ENCODE assay signal across 8 mouse cellular contexts in genomic region chr4:97777706-97778176, GRCm38 (mm10). TPM values are rescaled to one million over a fixed set of nuclear protein-coding genes. Genes with fewer than 3 reads are reported as not detected.
DNase-seq lines count a peak whose midpoint lies in the region; ATAC-seq and TF ChIP-seq lines count a peak whose summit lies in the region.

E130114P18Rik (minus strand) TSS chr4:97778078.

- H3K4me1 ChIP-seq in forebrain, postnatal 0 days (ENCODE audit: insufficient read depth) = 0 out of 2 replicates have a peak, but pooled peaks cover 10% of the 10 kb centered on the region

- peak within 1 kb of the TSS; percentile 78 for H3K4me3 ChIP-seq in forebrain, postnatal 0 days (ENCODE audit: low read depth, low read length)

- ATAC-seq in forebrain, postnatal 0 days = peak; percentile 57
- peak; percentile 30 to 47; a peak in 2 of 4 replicates for ATAC-seq in hematopoietic stem cell, adult 5-6 weeks (replicated peaks in 1 of 2; ENCODE audit: insufficient read depth in 1 of 2, low FRiP score in 2 of 2, low TSS enrichment in 1 of 2, low read depth in 1 of 2, poor library complexity in 2 of 2, severe bottlenecking in 2 of 2)

- H3K9ac ChIP-seq in forebrain, postnatal 0 days = peak within 1 kb of the TSS; percentile 82

- peak; percentile 62 for DNase-seq in Muller cell, postnatal 12 days (ENCODE audit: inconsistent ontology term)
- peak; percentile 67 to 74 for DNase-seq in cerebellum, adult 18-20 months
- peak; percentile 67 for DNase-seq in forebrain, postnatal 0 days
- DNase-seq in layer of hippocampus, postnatal 36 days = peak; percentile 60 to 61
- peak; percentile 76 for DNase-seq in lung, postnatal 36 days
- DNase-seq in retina, postnatal 1 day = peak; percentile 83
- DNase-seq in urinary bladder, postnatal 25 days (ENCODE audit: low spot score) = peak; percentile 52

- WGBS in forebrain, postnatal 0 days = under 1% methylated on average over 37 of the region's 37 CpGs

- TF ChIP-seq CTCF in forebrain, postnatal 0 days (IDR thresholded peaks at IDR 0.05; ENCODE audit: low read depth) = no peak

- no peaks in the 10 kb centered on the region; the same call in 1 of the 2 replicates for H3K27me3 ChIP-seq in forebrain, postnatal 0 days (ENCODE audit: insufficient read depth, low read length)

- no peaks in the 10 kb centered on the region for H3K9me3 ChIP-seq in forebrain, postnatal 0 days (ENCODE audit: low read length)

- H3K36me3 ChIP-seq in forebrain, postnatal 0 days (ENCODE audit: insufficient read depth) = no peaks in the 10 kb centered on the region

- H3K27ac ChIP-seq in forebrain, postnatal 0 days (ENCODE audit: low read depth, low read length) = peak within 1 kb of the TSS; percentile 87

- H3K4me2 ChIP-seq in forebrain, postnatal 0 days (ENCODE audit: low read depth) = peak within 1 kb of the TSS; percentile 82

RNA-seq across cellular contexts. Expression of gene E130114P18Rik, which starts in this region (rescaled TPM):
- total RNA-seq in forebrain, postnatal 0 days (2014; rRNA removed) = 12.9 and 15.2 TPM in 2 replicates
- 19.3 and 20.7 TPM in 2 replicates for polyA plus RNA-seq in forebrain, postnatal 0 days (2015; fragmentation: Nextera tagmentation; extraction: Ambion mirVana)
- total RNA-seq in hematopoietic stem cell, adult 5-6 weeks (2017) = not detected in 2 replicates
- 1 to 10 TPM; 7.5 to 8.6 TPM for total RNA-seq in layer of hippocampus, postnatal 36 days (2021)

Comparison
In these comparisons a context has a peak if more than half of its experiments do, and no peak if none do; other contexts are left out.
1. Peak in every context shown above with its lines: DNase-seq, ATAC-seq, H3K4me3 ChIP-seq and H3K27ac ChIP-seq.
2. Peak in ATAC-seq in hematopoietic stem cell, adult 5-6 weeks; RNA of the gene not detected or under 1 TPM.